ENCODE assay signal across 24 mouse cellular contexts in genomic region chr3:137227122-137227838, GRCm38 (mm10).
DNase-seq lines count a peak whose midpoint lies in the region; ATAC-seq and TF ChIP-seq lines count a peak whose summit lies in the region.
"Had no signal": no experiment of that assay in that cellular context is flagged by ENCODE, and none has a peak within 500 bp of the region (broad histone marks: within the 10 kb centered on the region; RNA-seq: fewer than 3 reads in every experiment).

No protein-coding gene starts in this region.

- H3K4me2 ChIP-seq in kidney, postnatal 0 days (ENCODE audit: low read length): no peak overlapping the region
- no peak overlapping the region for H3K4me2 ChIP-seq in lung, embryonic 15.5 days
- H3K4me2 ChIP-seq in lung, postnatal 0 days (replicated peaks; ENCODE audit: low read depth, low read length): no peak overlapping the region
- H3K4me2 ChIP-seq in midbrain, embryonic 14.5 days (ENCODE audit: low read length): no peak overlapping the region
- H3K4me2 ChIP-seq in midbrain, embryonic 16.5 days (ENCODE audit: low read length): no peak overlapping the region
- H3K4me2 ChIP-seq: embryonic facial prominence, embryonic 13.5 days; embryonic facial prominence, embryonic 15.5 days; forebrain, embryonic 12.5 days had no signal

- no peak for ATAC-seq in kidney, postnatal 0 days (replicated peaks; ENCODE audit: low FRiP score, low read depth)
- ATAC-seq in lung, embryonic 15.5 days (ENCODE audit: borderline replicate concordance, extremely low read depth, low FRiP score, low TSS enrichment): peak; percentile 62; the same call in 1 of the 2 replicates
- ATAC-seq in lung, postnatal 0 days: peak; percentile 68
- no peak for ATAC-seq in midbrain, embryonic 14.5 days (ENCODE audit: low FRiP score, low TSS enrichment)
- ATAC-seq in midbrain, embryonic 16.5 days: no peak
- ATAC-seq: forebrain, embryonic 14.5 days had no signal

- no peak for TF ChIP-seq CTCF in kidney, postnatal 0 days (IDR thresholded peaks at IDR 0.05; ENCODE audit: low read depth)
- TF ChIP-seq CTCF in lung, postnatal 0 days (IDR thresholded peaks at IDR 0.05): no peak

- no peak overlapping the region for H3K9ac ChIP-seq in kidney, postnatal 0 days (ENCODE audit: low read depth, low read length)
- H3K9ac ChIP-seq in lung, embryonic 15.5 days: no peak overlapping the region
- no peak overlapping the region for H3K9ac ChIP-seq in lung, postnatal 0 days (replicated peaks; ENCODE audit: low read depth)
- no peak overlapping the region for H3K9ac ChIP-seq in midbrain, embryonic 14.5 days (replicated peaks; ENCODE audit: low read length)
- no peak overlapping the region for H3K9ac ChIP-seq in midbrain, embryonic 16.5 days (ENCODE audit: low read depth, low read length)
- H3K9ac ChIP-seq: embryonic facial prominence, embryonic 13.5 days; embryonic facial prominence, embryonic 15.5 days; forebrain, embryonic 12.5 days had no signal

- H3K9me3 ChIP-seq in kidney, postnatal 0 days (replicated peaks; ENCODE audit: low read length): no peaks in the 10 kb centered on the region
- no peaks in the 10 kb centered on the region for H3K9me3 ChIP-seq in lung, embryonic 15.5 days
- H3K9me3 ChIP-seq in lung, postnatal 0 days (ENCODE audit: low read length): no peaks in the 10 kb centered on the region
- no peaks in the 10 kb centered on the region for H3K9me3 ChIP-seq in midbrain, embryonic 14.5 days (ENCODE audit: control insufficient read depth, low read length)
- H3K9me3 ChIP-seq in midbrain, embryonic 16.5 days (replicated peaks; ENCODE audit: control insufficient read depth, low read length, poor library complexity, severe bottlenecking): no peaks in the 10 kb centered on the region
- H3K9me3 ChIP-seq: embryonic facial prominence, embryonic 13.5 days; embryonic facial prominence, embryonic 15.5 days; forebrain, embryonic 10.5 days; forebrain, embryonic 12.5 days had no signal

- H3K27ac ChIP-seq in kidney, postnatal 0 days: no peak overlapping the region
- H3K27ac ChIP-seq in lung, embryonic 15.5 days: no peak overlapping the region; the same call in 1 of the 2 replicates
- H3K27ac ChIP-seq in lung, postnatal 0 days (ENCODE audit: low read length): no peak overlapping the region
- no peak overlapping the region for H3K27ac ChIP-seq in midbrain, embryonic 14.5 days (replicated peaks; ENCODE audit: low read depth, low read length)
- no peak overlapping the region for H3K27ac ChIP-seq in midbrain, embryonic 16.5 days (ENCODE audit: low read length)
- H3K27ac ChIP-seq: embryonic facial prominence, embryonic 13.5 days; embryonic facial prominence, embryonic 15.5 days; forebrain, embryonic 10.5 days; forebrain, embryonic 12.5 days had no signal

- H3K4me1 ChIP-seq in kidney, postnatal 0 days (replicated peaks; ENCODE audit: insufficient read depth, low read length): no peaks in the 10 kb centered on the region
- H3K4me1 ChIP-seq in lung, embryonic 15.5 days: no peaks in the 10 kb centered on the region
- no peaks in the 10 kb centered on the region for H3K4me1 ChIP-seq in lung, postnatal 0 days (ENCODE audit: insufficient read depth, low read depth, low read length)
- H3K4me1 ChIP-seq in midbrain, embryonic 14.5 days (ENCODE audit: control insufficient read depth, insufficient read depth, low read length): no peaks in the 10 kb centered on the region
- H3K4me1 ChIP-seq in midbrain, embryonic 16.5 days (ENCODE audit: control insufficient read depth, insufficient read depth, low read length): no peaks in the 10 kb centered on the region
- H3K4me1 ChIP-seq: embryonic facial prominence, embryonic 13.5 days; embryonic facial prominence, embryonic 15.5 days; forebrain, embryonic 10.5 days; forebrain, embryonic 12.5 days had no signal

- no peaks in the 10 kb centered on the region for H3K36me3 ChIP-seq in kidney, postnatal 0 days (ENCODE audit: insufficient read depth, low read length)
- H3K36me3 ChIP-seq in lung, embryonic 15.5 days: no peaks in the 10 kb centered on the region
- no peaks in the 10 kb centered on the region for H3K36me3 ChIP-seq in lung, postnatal 0 days (ENCODE audit: insufficient read depth, low read length)
- no peaks in the 10 kb centered on the region for H3K36me3 ChIP-seq in midbrain, embryonic 14.5 days (ENCODE audit: control insufficient read depth, insufficient read depth, low read length)
- no peaks in the 10 kb centered on the region for H3K36me3 ChIP-seq in midbrain, embryonic 16.5 days (ENCODE audit: control insufficient read depth, insufficient read depth, low read length)
- H3K36me3 ChIP-seq: embryonic facial prominence, embryonic 13.5 days; embryonic facial prominence, embryonic 15.5 days; forebrain, embryonic 10.5 days; forebrain, embryonic 12.5 days had no signal

- peak; percentile 39 for DNase-seq in kidney, postnatal 0 days (ENCODE audit: low spot score)
- no peak for DNase-seq in kidney, adult 9 months
- no peak for DNase-seq in lung, postnatal 10 days
- DNase-seq in lung, postnatal 0 days (ENCODE audit: low spot score): peak; percentile 61
- no peak for DNase-seq in lung, postnatal 14 days
- DNase-seq in midbrain, embryonic 14.5 days: peak; percentile 16
- DNase-seq: adrenal gland, adult 2 months; adrenal gland, postnatal 10 days; adrenal gland, postnatal 25 days; cerebellum, adult 11 months; cerebellum, adult 18-20 months; cerebellum, adult 8-10 months; cerebellum, adult 9-11 months; cerebellum, postnatal 14 days; cerebellum, postnatal 36 days; embryo, embryonic 11 days had no signal

- WGBS in kidney, postnatal 0 days: 87% methylated on average over 5 of the region's 5 CpGs
- 46% methylated on average over 5 of the region's 5 CpGs for WGBS in lung, embryonic 15.5 days
- 47% methylated on average over 5 of the region's 5 CpGs for WGBS in lung, postnatal 0 days
- WGBS in midbrain, embryonic 14.5 days: 64% methylated on average over 5 of the region's 5 CpGs
- 74% methylated on average over 5 of the region's 5 CpGs for WGBS in midbrain, embryonic 16.5 days

- H3K4me3 ChIP-seq in kidney, postnatal 0 days (replicated peaks; ENCODE audit: low read depth, low read length): no peak overlapping the region
- no peak overlapping the region for H3K4me3 ChIP-seq in lung, embryonic 15.5 days
- H3K4me3 ChIP-seq in lung, postnatal 0 days (ENCODE audit: low read depth, low read length): no peak overlapping the region
- no peak overlapping the region for H3K4me3 ChIP-seq in midbrain, embryonic 14.5 days (replicated peaks; ENCODE audit: low read depth, low read length)
- H3K4me3 ChIP-seq in midbrain, embryonic 16.5 days (ENCODE audit: low read depth, low read length): no peak overlapping the region
- H3K4me3 ChIP-seq: embryonic facial prominence, embryonic 13.5 days; embryonic facial prominence, embryonic 15.5 days; erythroblast, embryonic 14.5 days; forebrain, embryonic 10.5 days; forebrain, embryonic 12.5 days had no signal

- H3K27me3 ChIP-seq in kidney, postnatal 0 days (ENCODE audit: insufficient read depth, low read length): no peaks in the 10 kb centered on the region
- no peaks in the 10 kb centered on the region for H3K27me3 ChIP-seq in lung, embryonic 15.5 days
- no peaks in the 10 kb centered on the region for H3K27me3 ChIP-seq in lung, postnatal 0 days (replicated peaks; ENCODE audit: insufficient read depth, low read length)
- H3K27me3 ChIP-seq in midbrain, embryonic 14.5 days (ENCODE audit: control insufficient read depth, insufficient read depth, low read length): no peaks in the 10 kb centered on the region
- no peaks in the 10 kb centered on the region for H3K27me3 ChIP-seq in midbrain, embryonic 16.5 days (ENCODE audit: control insufficient read depth, insufficient read depth, low read depth, low read length)
- H3K27me3 ChIP-seq: embryonic facial prominence, embryonic 13.5 days; embryonic facial prominence, embryonic 15.5 days; forebrain, embryonic 12.5 days had no signal

- TF ChIP-seq EP300 in lung, postnatal 0 days (IDR thresholded peaks at IDR 0.05): peak; percentile 89

Comparison
In these comparisons a context has a peak if more than half of its experiments do, and no peak if none do; other contexts are left out.
1. DNase-seq: peak in kidney, postnatal 0 days (single experiment), lung, postnatal 0 days (single experiment) and midbrain, embryonic 14.5 days (single experiment); none in kidney, adult 9 months (single experiment), lung, postnatal 10 days (single experiment) and lung, postnatal 14 days (single experiment).
2. ATAC-seq: peak in lung, embryonic 15.5 days (single experiment) and lung, postnatal 0 days (single experiment); none in kidney, postnatal 0 days (single experiment), midbrain, embryonic 14.5 days (single experiment) and midbrain, embryonic 16.5 days (single experiment).